Mouse (Mus musculus): Measurements from ENCODE around the gene Itga2. TPM values are rescaled to one million over a fixed set of nuclear protein-coding genes. Genes with fewer than 3 reads are reported as not detected.

The Itga2 gene
- polyA plus RNA-seq, 1 experiment from 2014 or later = 1.2 TPM

DNA sequence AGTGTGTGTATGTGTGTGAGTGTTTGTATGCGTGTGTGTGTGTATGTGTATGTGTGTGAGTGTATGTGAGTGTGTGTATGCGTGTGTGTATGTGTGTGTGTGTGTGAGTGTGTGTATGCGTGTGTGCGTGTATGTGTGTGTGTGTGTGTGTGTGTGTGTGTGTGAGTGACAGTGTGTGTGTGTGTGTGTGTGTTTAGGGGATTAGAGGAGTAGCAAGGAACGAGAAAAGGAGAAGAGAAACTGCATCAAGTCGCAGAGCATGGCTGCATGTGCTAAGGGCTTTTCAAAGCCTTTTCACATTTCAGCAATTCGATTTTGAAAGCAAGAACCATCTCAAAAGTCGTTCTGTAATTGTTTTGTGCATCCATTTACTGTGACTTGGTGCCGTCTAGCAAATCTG lies 21.3 kb downstream of the Itga2 start:
- no peaks in the 10 kb centered on the region for H3K9me3 ChIP-seq
- WGBS = 77% methylated on average over 9 of the region's 9 CpGs
- H3K4me3 ChIP-seq = no peak overlapping the region
- DNase-seq (ENCODE audit: low spot score) = peak; percentile 56
- no peaks in the 10 kb centered on the region for H3K4me1 ChIP-seq
- no peaks in the 10 kb centered on the region for H3K27me3 ChIP-seq (ENCODE audit: insufficient read depth, poor library complexity, severe bottlenecking)
- no peak overlapping the region for H3K27ac ChIP-seq
- no peaks in the 10 kb centered on the region for H3K36me3 ChIP-seq

DNA sequence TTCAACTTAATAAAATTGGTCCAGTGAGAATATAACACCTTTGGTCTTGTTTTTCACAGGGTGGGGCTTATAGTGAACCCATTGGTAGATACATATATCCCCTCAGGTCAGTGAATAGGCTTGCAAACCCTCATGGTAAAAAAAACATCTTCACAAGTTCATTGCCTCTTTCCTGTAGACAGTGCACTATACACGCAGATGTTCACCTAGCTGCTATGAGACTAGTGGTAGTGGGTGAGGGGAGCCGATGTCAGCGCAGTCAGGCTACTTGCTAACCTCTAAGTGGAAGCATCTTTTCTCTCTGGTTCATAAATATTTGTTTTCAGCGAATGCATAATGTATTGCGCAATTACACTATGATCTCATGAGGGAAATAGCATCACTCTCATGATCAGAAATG lies 22.4 kb downstream of the Itga2 start:
- no peak overlapping the region for H3K4me3 ChIP-seq
- WGBS = 85% methylated on average over 5 of the region's 5 CpGs
- no peak overlapping the region for H3K27ac ChIP-seq
- DNase-seq (ENCODE audit: low spot score) = no peak
- no peaks in the 10 kb centered on the region for H3K9me3 ChIP-seq
- H3K4me1 ChIP-seq = no peaks in the 10 kb centered on the region
- H3K27me3 ChIP-seq (ENCODE audit: insufficient read depth, poor library complexity, severe bottlenecking) = no peaks in the 10 kb centered on the region
- H3K36me3 ChIP-seq = no peaks in the 10 kb centered on the region

DNA sequence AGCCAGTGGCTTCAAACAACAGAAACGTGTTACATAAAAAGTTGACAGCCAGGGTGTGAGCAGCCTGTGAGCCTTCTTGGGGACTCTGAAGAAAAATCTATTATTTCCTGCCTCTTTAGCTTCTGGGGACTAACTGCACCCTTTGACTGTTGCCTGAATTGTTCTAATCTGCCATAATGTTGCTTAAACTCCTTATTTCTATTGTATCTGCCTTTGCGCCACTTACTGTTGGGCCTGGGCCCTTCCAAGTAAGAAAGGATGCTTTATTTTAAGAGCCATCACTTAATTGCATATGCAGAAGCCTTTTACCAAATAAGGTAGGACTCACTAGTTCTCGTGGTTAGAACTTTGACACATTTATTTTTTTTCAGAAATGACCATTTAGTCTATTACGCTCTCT lies 24.0 kb downstream of the Itga2 start:
- Histone ChIP-seq H3K4me1 (no peaks in the 10 kb centered on the region), H3K27ac (no peak overlapping the region), H3K4me3 (no peak overlapping the region), H3K27me3 (ENCODE audit: insufficient read depth, poor library complexity, severe bottlenecking) (no peaks in the 10 kb centered on the region), H3K9me3 (no peaks in the 10 kb centered on the region), H3K36me3 (no peaks in the 10 kb centered on the region)
- DNase-seq (ENCODE audit: low spot score) = no peak
- WGBS = 73% methylated on average over 4 of the region's 4 CpGs

DNA sequence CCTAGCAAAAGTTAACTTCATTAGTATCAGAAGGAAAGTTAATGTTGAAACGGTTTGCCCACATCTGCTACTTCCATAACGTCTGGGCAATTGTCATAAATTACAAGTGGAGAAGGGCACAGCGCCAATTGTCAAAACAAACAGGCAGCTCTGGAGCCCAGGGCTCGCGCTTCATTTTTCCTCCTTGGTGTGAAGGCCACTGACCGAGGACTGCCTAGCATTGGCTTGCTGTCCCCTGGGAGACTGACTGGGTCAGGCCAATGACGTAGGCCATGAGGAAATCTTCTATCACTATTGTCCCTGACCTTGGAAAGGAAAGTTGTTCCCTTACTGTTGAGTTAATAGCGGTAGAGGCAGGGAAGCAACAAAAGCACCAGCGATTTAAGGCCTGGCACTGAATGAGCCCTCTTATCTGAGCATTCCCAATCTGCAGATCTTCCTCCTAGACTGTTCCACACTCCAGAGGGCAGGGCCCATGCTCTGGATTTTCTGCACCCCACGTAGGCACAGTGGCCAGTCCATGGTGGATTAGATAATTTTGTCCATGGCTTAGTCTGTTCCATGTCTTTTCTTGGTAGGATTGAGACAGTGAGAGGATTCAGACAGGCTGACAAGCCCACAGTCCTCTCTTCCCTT lies 35.0 kb downstream of the Itga2 start:
- Histone ChIP-seq H3K27ac (0 out of 2 replicates have a peak overlapping the region, but pooled peaks have one; percentile 19), H3K36me3 (no peaks in the 10 kb centered on the region), H3K4me3 (no peak overlapping the region), H3K9me3 (no peaks in the 10 kb centered on the region), H3K27me3 (ENCODE audit: insufficient read depth, poor library complexity, severe bottlenecking) (no peaks in the 10 kb centered on the region), H3K4me1 (no peaks in the 10 kb centered on the region; the same call in 1 of the 2 replicates)
- WGBS = 70% methylated on average over 10 of the region's 10 CpGs
- DNase-seq (ENCODE audit: low spot score) = no peak

DNA sequence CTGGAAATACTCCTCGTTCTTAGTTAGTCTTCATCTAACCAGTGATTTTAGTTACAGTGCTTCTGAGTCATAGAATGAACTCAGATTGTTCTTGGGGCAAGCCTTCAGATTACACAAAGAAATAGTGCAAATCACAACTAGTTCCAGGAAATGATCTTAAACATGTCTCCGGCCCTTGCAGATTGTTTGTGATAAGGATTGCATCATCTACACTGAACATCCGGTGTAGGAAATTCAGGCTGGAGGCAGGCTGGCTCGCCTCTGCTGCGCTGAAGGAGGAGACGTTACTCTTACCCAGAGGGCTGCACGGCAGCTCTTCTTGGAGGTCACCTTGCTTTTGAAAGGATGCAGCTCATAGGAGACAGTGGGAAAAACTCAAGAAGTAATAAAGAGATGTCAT lies 36.0 kb downstream of the Itga2 start:
- whole genome bisulfite sequencing = 63% methylated on average over 7 of the region's 7 CpGs
- Histone ChIP-seq H3K4me3 (no peak overlapping the region), H3K36me3 (no peaks in the 10 kb centered on the region), H3K4me1 (no peaks in the 10 kb centered on the region; the same call in 1 of the 2 replicates), H3K27ac (no peak overlapping the region), H3K27me3 (ENCODE audit: insufficient read depth, poor library complexity, severe bottlenecking) (no peaks in the 10 kb centered on the region), H3K9me3 (no peaks in the 10 kb centered on the region)
- DNase-seq (ENCODE audit: low spot score) = no peak

DNA sequence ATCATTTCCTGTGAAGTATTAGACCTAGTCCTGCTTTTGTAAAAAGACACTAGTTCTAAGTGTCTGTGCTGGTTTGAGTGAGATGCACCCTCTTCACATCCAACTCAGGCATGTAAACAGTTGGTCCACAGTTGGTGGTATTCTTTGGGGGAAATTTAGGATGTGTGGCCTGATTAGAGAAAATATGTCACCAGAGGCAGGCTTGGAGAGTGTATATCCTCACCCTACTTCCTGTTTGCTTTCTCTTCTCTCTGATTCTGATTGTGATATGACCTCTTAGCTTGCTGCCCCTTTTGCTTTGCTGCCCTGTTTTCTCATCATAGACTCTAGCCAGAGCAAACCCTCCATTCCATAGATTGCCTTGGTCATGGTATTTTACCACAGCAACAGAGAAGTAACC lies 37.2 kb downstream of the Itga2 start:
- no peak overlapping the region for H3K4me3 ChIP-seq
- no peaks in the 10 kb centered on the region for H3K9me3 ChIP-seq
- no peak for DNase-seq (ENCODE audit: low spot score)
- no peaks in the 10 kb centered on the region for H3K36me3 ChIP-seq
- no peaks in the 10 kb centered on the region for H3K27me3 ChIP-seq (ENCODE audit: insufficient read depth, poor library complexity, severe bottlenecking)
- H3K4me1 ChIP-seq = no peaks in the 10 kb centered on the region; the same call in 1 of the 2 replicates
- H3K27ac ChIP-seq = no peak overlapping the region

DNA sequence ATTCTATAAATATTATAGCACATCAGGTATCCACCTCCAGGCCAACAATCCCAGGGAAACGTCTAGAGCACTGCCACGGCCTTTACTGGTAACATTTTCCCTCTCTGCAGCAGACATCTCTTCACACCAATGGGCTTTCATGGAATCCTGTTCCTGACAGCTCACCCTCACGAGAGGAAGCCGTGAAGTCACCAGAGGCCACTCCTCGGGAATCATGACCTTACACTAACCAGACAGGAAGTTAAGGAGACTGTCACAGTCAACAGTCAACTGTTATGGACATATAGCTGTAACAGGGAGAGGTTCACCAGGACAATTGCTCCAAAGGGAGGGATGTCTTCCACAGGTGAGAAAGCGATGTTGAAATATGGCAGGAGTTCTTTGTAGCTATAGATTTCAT lies 40.2 kb downstream of the Itga2 start:
- H3K27ac ChIP-seq = no peak overlapping the region
- DNase-seq (ENCODE audit: low spot score) = peak; percentile 76
- 51% methylated on average over 6 of the region's 6 CpGs for WGBS
- no peaks in the 10 kb centered on the region for H3K36me3 ChIP-seq
- H3K4me3 ChIP-seq = no peak overlapping the region
- H3K9me3 ChIP-seq = no peaks in the 10 kb centered on the region
- no peaks in the 10 kb centered on the region; the same call in 1 of the 2 replicates for H3K4me1 ChIP-seq
- H3K27me3 ChIP-seq (ENCODE audit: insufficient read depth, poor library complexity, severe bottlenecking) = no peaks in the 10 kb centered on the region

DNA sequence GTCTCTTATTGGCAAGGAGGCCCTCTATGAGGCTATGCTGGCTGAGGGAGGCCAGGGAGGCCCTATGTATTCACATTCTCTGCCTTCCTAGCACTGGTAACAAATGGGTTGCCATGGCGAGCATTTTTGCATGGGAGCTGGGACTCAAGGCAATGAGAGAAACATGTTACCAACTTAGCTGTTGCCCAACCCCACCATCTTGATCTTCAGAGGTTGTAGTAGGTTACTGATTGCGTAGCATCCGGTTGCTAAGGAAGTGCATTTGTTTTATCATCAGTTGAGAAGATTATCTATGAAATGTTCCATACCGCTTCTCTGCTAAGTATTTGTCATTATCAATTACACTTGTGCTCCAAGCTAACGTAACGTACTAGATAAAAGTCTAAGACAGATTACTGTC lies 44.2 kb downstream of the Itga2 start:
- Histone ChIP-seq H3K4me3 (no peak overlapping the region), H3K27me3 (ENCODE audit: insufficient read depth, poor library complexity, severe bottlenecking) (no peaks in the 10 kb centered on the region), H3K9me3 (no peaks in the 10 kb centered on the region), H3K36me3 (no peaks in the 10 kb centered on the region), H3K27ac (no peak overlapping the region), H3K4me1 (no peaks in the 10 kb centered on the region; the same call in 1 of the 2 replicates)
- no peak for DNase-seq (ENCODE audit: low spot score)
- 71% methylated on average over 6 of the region's 6 CpGs for WGBS

DNA sequence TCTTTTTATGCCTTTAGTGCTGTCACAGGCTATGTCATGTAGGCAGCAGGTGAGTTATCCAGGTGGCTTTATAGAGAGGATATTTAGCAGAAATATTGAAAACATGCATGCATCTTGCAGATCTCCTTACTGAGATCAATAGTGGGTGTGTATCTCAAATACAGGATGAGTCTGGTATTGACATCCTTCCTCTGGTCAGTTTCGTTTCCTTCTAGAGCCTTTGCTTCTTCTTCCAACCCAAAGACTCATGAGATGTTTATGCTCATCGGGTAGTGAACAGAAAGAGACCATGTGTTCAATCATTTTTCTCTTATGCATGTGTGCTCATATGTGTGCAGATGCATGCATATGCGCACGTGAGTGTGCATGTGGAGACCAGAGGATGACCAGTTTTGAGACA lies 44.6 kb downstream of the Itga2 start:
- no peaks in the 10 kb centered on the region for H3K27me3 ChIP-seq (ENCODE audit: insufficient read depth, poor library complexity, severe bottlenecking)
- DNase-seq (ENCODE audit: low spot score) = no peak
- no peaks in the 10 kb centered on the region; the same call in 1 of the 2 replicates for H3K4me1 ChIP-seq
- no peak overlapping the region for H3K4me3 ChIP-seq
- no peaks in the 10 kb centered on the region for H3K9me3 ChIP-seq
- WGBS = 83% methylated on average over 4 of the region's 4 CpGs
- no peak overlapping the region for H3K27ac ChIP-seq
- no peaks in the 10 kb centered on the region for H3K36me3 ChIP-seq

DNA sequence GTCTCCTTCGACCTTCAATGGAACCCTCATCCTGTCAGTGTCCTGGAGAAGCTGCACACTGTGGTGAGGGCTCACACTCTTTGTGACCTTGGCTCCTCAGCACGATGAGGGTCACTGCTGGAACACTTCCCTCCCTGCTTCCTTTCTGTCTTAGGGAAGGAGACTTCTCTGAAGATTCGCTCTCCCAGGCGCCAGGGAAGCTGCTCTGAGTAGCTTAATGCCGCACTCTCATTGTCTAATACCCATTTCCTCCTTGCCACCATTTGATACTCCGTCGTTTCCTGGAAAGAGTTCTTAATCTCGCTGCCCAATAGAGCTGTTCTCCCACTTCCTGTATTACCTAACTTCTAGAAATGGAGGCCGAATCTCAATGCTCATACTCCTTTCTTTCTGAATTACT lies 46.7 kb downstream of the Itga2 start:
- no peaks in the 10 kb centered on the region for H3K9me3 ChIP-seq
- DNase-seq (ENCODE audit: low spot score) = no peak
- peak overlapping the region; percentile 64; the same call in 1 of the 2 replicates for H3K27ac ChIP-seq
- no peak overlapping the region for H3K4me3 ChIP-seq
- no peaks in the 10 kb centered on the region for H3K36me3 ChIP-seq
- WGBS = 53% methylated on average over 9 of the region's 9 CpGs
- H3K4me1 ChIP-seq = no peaks in the 10 kb centered on the region
- H3K27me3 ChIP-seq (ENCODE audit: insufficient read depth, poor library complexity, severe bottlenecking) = no peaks in the 10 kb centered on the region

DNA sequence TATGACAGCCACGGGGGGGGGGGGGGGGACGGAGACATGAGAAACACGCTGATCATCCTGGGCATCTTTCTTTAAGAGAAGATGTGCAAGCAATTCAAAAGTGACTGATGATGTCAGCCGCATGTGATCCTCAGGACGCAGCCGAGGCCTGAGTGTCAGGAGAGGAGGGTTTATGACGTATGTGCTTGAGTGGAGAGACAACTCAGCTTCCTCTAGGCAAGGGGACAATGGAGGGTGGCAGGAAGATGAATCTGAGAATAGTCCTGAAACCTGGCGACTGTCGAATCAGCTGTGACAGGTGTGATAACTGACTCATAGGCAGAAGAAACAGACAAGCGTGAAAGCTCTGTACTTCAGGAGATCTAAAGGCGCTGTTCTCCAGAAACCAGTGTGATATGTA lies 53.2 kb downstream of the Itga2 start:
- 74% methylated on average over 11 of the region's 11 CpGs for WGBS
- Histone ChIP-seq H3K36me3 (no peaks in the 10 kb centered on the region), H3K4me1 (no peaks in the 10 kb centered on the region), H3K9me3 (no peaks in the 10 kb centered on the region), H3K27me3 (ENCODE audit: insufficient read depth, poor library complexity, severe bottlenecking) (no peaks in the 10 kb centered on the region), H3K27ac (no peak overlapping the region), H3K4me3 (no peak overlapping the region)
- DNase-seq (ENCODE audit: low spot score) = no peak

DNA sequence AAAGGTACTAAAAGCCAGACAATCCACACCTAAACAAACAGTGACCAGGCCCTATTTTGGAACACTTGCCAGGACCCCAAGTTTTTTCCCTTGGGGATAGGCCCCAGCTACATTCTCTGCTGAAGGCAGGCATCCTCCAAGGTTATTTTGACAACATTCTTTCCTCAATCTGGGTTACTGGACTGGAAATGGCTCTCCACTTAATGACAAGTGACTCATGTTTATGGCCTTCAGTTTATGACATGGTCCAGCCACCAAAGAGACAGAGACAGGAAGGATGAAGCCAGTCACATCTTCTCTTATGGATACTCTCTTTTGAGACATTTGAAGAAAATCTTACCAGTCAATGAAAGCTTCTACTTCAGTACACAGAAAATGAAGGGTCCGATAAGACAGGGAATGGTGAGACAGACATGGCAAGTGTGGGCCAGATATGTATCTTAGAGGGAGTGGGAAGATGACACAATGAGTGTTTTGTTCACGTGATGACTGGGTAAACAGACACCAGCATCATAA lies 55.8 kb downstream of the Itga2 start:
- Histone ChIP-seq H3K36me3 (no peaks in the 10 kb centered on the region), H3K27me3 (ENCODE audit: insufficient read depth, poor library complexity, severe bottlenecking) (no peaks in the 10 kb centered on the region), H3K27ac (no peak overlapping the region), H3K9me3 (no peaks in the 10 kb centered on the region), H3K4me3 (no peak overlapping the region), H3K4me1 (no peaks in the 10 kb centered on the region)
- WGBS = 73% methylated on average over 2 of the region's 2 CpGs
- no peak for DNase-seq (ENCODE audit: low spot score)

DNA sequence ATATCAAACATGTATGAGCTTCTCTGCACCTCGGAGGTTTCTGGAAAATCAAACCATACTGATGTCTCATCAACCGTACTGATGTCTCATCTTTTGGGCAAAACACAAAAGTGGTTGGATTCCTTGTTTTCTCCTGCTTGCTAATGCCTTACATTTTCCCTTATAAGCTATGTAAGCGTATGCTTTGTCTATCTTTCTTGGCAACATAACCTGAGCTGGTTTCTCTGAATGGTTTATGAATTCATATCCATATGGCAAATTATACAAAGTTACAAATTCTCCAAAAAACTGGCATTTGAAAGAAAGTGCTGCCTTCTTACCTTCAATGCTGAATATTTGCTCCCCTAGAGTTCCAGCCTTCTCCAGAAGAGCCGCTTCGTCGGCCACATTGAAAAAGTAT lies 57.2 kb downstream of the Itga2 start:
- H3K9me3 ChIP-seq = no peaks in the 10 kb centered on the region
- WGBS = 85% methylated on average over 6 of the region's 6 CpGs

DNA sequence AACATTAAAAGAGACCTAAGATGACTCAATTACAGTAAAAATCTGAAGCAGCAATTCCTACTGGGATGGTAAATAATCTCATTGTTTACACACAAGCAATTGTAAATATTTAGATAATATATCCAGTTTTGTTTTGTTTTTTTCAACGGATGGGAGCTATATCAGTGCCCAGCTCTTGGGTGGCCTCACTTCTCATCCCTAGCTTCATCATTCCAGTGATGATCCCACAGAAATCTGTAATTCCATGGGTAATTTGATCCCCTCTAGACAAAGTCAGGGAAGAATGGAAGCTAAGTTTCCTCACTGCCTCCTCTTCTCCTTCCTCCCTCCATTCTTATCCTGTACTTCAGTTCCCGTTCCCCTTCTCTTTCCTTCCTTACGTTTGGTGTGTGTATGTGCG lies 74.4 kb downstream of the Itga2 start:
- DNase-seq (ENCODE audit: low spot score) = no peak
- peaks cover 5% of the 10 kb centered on the region; the same call in 1 of the 2 replicates for H3K4me1 ChIP-seq
- H3K9me3 ChIP-seq = no peaks in the 10 kb centered on the region
- no peak overlapping the region for H3K4me3 ChIP-seq
- H3K27ac ChIP-seq = no peak overlapping the region
- WGBS = 89% methylated on average over 4 of the region's 4 CpGs
- no peaks in the 10 kb centered on the region for H3K36me3 ChIP-seq
- H3K27me3 ChIP-seq (ENCODE audit: insufficient read depth, poor library complexity, severe bottlenecking) = no peaks in the 10 kb centered on the region

More for the DNA sequence above, 57.2 kb downstream of the Itga2 start:
- no peak for DNase-seq (ENCODE audit: low spot score)
- no peaks in the 10 kb centered on the region for H3K36me3 ChIP-seq
- H3K4me1 ChIP-seq = no peaks in the 10 kb centered on the region
- H3K4me3 ChIP-seq = no peak overlapping the region
- no peak overlapping the region for H3K27ac ChIP-seq
- H3K27me3 ChIP-seq (ENCODE audit: insufficient read depth, poor library complexity, severe bottlenecking) = no peaks in the 10 kb centered on the region

Data from heart, embryonic 10.5 days (tissue).